Comparison of ENCODE assay signal across 23 mouse cellular contexts in the genomic region with DNA sequence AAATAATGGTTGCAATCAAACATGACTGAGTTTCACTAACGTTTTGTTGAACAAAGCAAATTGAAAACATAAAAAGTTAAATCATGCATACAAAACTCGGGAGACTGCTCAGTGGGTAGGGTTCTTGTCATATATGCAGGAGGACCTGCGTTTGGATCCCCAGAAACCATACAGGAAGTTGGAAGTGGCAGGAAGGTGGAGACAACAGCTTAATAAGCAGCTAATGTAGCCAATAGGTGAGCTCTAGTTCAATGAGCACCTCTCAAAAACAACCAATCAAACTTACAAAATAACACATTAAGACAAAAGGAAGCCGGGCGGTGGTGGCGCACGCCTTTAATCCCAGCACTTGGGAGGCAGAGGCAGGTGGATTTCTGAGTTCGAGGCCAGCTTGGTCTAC.
"Had no signal": no experiment of that assay in that cellular context is flagged by ENCODE, and none has a peak within 500 bp of the region (broad histone marks: within the 10 kb centered on the region; RNA-seq: fewer than 3 reads in every experiment).

No protein-coding gene starts in this region.

- ATAC-seq: forebrain, postnatal 0 days; hindbrain, postnatal 0 days; intestine, embryonic 16.5 days; liver, embryonic 12.5 days had no signal

- H3K9me3 ChIP-seq: heart, embryonic 10.5 days; heart, embryonic 13.5 days; heart, embryonic 15.5 days; hindbrain, embryonic 13.5 days; hindbrain, embryonic 15.5 days; kidney, embryonic 15.5 days; limb, embryonic 13.5 days; limb, embryonic 15.5 days; liver, embryonic 12.5 days had no signal

- H3K27ac ChIP-seq: heart, embryonic 10.5 days; heart, embryonic 13.5 days; heart, embryonic 15.5 days; hindbrain, embryonic 13.5 days; hindbrain, embryonic 15.5 days; hindbrain, postnatal 0 days; kidney, embryonic 15.5 days; kidney, postnatal 0 days; limb, embryonic 13.5 days; limb, embryonic 15.5 days; liver, embryonic 12.5 days; liver, embryonic 14.5 days had no signal

- H3K27me3 ChIP-seq: heart, embryonic 15.5 days; hindbrain, embryonic 13.5 days; hindbrain, embryonic 15.5 days; kidney, embryonic 15.5 days; limb, embryonic 13.5 days; limb, embryonic 15.5 days had no signal

- H3K4me1 ChIP-seq: hindbrain, embryonic 13.5 days; hindbrain, embryonic 15.5 days; limb, embryonic 13.5 days had no signal

- DNase-seq: forebrain, postnatal 0 days; gastrocnemius, postnatal 14 days; gastrocnemius, postnatal 36 days; heart, adult 18-20 months; heart, postnatal 14 days; heart, postnatal 36 days; kidney, adult 2 months; layer of hippocampus, adult 9-11 months; layer of hippocampus, postnatal 36 days; left cerebral cortex, postnatal 4 days had no signal

- H3K4me2 ChIP-seq: heart, embryonic 13.5 days; heart, embryonic 15.5 days; hindbrain, embryonic 13.5 days; hindbrain, embryonic 15.5 days; kidney, embryonic 15.5 days; limb, embryonic 13.5 days; limb, embryonic 15.5 days; liver, embryonic 12.5 days had no signal

- H3K4me3 ChIP-seq: heart, embryonic 10.5 days; heart, embryonic 13.5 days; heart, embryonic 15.5 days; hindbrain, embryonic 13.5 days; hindbrain, embryonic 15.5 days; kidney, embryonic 15.5 days; limb, embryonic 13.5 days; limb, embryonic 15.5 days; liver, embryonic 12.5 days had no signal

- H3K36me3 ChIP-seq: heart, embryonic 10.5 days; heart, embryonic 13.5 days; heart, embryonic 15.5 days; hindbrain, embryonic 13.5 days; hindbrain, embryonic 15.5 days; kidney, embryonic 15.5 days; limb, embryonic 13.5 days; limb, embryonic 15.5 days; liver, embryonic 12.5 days had no signal

- H3K9ac ChIP-seq: forebrain, postnatal 0 days; heart, embryonic 13.5 days; heart, embryonic 15.5 days; hindbrain, embryonic 13.5 days; hindbrain, embryonic 15.5 days; kidney, embryonic 15.5 days; limb, embryonic 13.5 days; limb, embryonic 15.5 days; liver, embryonic 12.5 days; liver, embryonic 14.5 days had no signal
